Mouse (Mus musculus) lung, embryonic 16.5 days (tissue): ENCODE data around the gene Fer. TPM values are rescaled to one million over a fixed set of nuclear protein-coding genes. Genes with fewer than 3 reads are reported as not detected.

ENCODE experiments used
- polyA plus RNA-seq: library from polyadenylated mRNA; unstranded; fragments of >200 nt; fragmentation: Nextera tagmentation; extraction: Ambion mirVana; gene quantifications from 2 replicates; pipeline ENCODE4 v1.2.1, GENCODE M21; 2015

The Fer gene
- polyA plus RNA-seq, 1 experiment from 2014 or later: 28.5 TPM

Other genes with a start within 250 kb of the Fer start
- gene A930002H24Rik, start 729 bp downstream of the Fer start, polyA plus RNA-seq: 2.5 and 4.6 TPM in 2 replicates